Mouse (Mus musculus): ENCODE measurements around the gene Lclat1. TPM values are rescaled to one million over a fixed set of nuclear protein-coding genes. Genes with fewer than 3 reads are reported as not detected.

Lclat1 gene
- 0.78 and 1.8 TPM in 2 replicates for polyA plus RNA-seq (2012; rRNA removed)

GRCm38 (mm10) chr17:73107158-73108157 lies at the start of gene Lclat1:
Gene Lclat1, plus strand, starts transcription at chr17:73107985.

Other genes starting within 250 kb of the Lclat1 start
- gene Lbh, start 189.7 kb upstream of the Lclat1 start, polyA plus RNA-seq (2012; rRNA removed) = 60.8 and 61.5 TPM in 2 replicates